Mouse (Mus musculus) ovary, adult 10 weeks (tissue): ENCODE data around the gene Lysmd3. TPM values are rescaled to one million over a fixed set of nuclear protein-coding genes. Genes with fewer than 3 reads are reported as not detected.

Experiments used
- polyA plus RNA-seq: library from polyadenylated mRNA; stranded (reverse); fragments of 350-450 nt; fragmentation: Illumina TruSeq; extraction: RNeasy Lipid Tissue Mini Kit (QIAGEN cat#74804); gene quantifications from one replicate; pipeline ENCODE4 v1.2.3, GENCODE M21; 2014

Gene Lysmd3
- 159 TPM for polyA plus RNA-seq

DNA sequence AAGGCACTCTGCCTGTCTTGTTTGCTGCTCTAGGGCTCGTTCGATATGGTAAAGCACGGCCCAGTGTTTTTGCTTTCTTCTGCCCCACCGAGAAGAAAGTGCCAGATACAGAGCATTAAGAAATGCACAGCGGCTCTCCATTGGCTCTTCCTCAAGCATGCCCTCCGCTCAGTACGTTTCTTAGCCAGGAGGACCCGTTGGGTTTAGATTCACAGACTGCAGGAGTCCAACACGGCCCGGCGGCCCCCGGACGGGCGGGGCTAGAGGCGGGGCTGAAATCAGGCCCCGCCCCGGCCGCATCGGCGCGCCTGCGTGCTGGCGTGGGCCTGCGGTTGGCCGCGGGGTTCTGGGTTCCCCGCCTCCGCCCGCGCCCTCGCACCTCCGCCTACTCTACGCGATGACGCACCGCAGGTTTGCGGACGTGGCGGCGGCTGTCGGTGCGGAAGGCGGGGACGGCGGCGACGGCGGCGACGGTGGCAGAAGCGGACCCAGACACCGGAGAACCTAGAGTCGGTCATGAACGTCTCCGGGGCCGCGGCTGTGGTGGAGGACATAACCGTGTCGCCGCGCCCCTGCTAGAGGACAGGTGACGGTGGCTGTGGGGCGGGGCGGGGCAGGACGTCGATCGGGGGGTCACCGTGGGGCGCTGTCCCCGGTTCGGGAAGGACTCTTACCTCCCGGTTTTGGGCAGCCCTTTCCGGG lies at the start of gene Lysmd3:
TSS of gene Lysmd3 (plus strand) at position 313 of the 702 bp plus-strand sequence.

GRCm38 (mm10) chr13:81632720-81633415 lies 24.6 kb upstream of the Lysmd3 start, which contains the start of gene Adgrv1:
TSS of gene Adgrv1 (minus strand) at chr13:81633154.

GRCm38 (mm10) chr13:81710775-81711545 lies 53.5 kb downstream of the Lysmd3 start, which contains the start of the genes Polr3g and Mblac2:
TSS of gene Polr3g (minus strand) at chr13:81711013.
TSS of gene Mblac2 (plus strand) at chr13:81711341.

Other genes starting within 250 kb of the Lysmd3 start
- 23.0 TPM for gene Adgrv1, start 24.5 kb upstream of the Lysmd3 start, polyA plus RNA-seq
- gene Polr3g, start 53.4 kb downstream of the Lysmd3 start, polyA plus RNA-seq: 34.1 TPM
- gene Mblac2, start 53.7 kb downstream of the Lysmd3 start, polyA plus RNA-seq: 59.2 TPM
- 542 TPM for gene Cetn3, start 125.4 kb downstream of the Lysmd3 start, polyA plus RNA-seq